Mouse (Mus musculus): ENCODE data around the gene Kcnj9. TPM values are rescaled to one million over a fixed set of nuclear protein-coding genes. Genes with fewer than 3 reads are reported as not detected.

Kcnj9 gene
- polyA plus RNA-seq, 1 experiment from 2014 or later = 7.8 TPM

DNA sequence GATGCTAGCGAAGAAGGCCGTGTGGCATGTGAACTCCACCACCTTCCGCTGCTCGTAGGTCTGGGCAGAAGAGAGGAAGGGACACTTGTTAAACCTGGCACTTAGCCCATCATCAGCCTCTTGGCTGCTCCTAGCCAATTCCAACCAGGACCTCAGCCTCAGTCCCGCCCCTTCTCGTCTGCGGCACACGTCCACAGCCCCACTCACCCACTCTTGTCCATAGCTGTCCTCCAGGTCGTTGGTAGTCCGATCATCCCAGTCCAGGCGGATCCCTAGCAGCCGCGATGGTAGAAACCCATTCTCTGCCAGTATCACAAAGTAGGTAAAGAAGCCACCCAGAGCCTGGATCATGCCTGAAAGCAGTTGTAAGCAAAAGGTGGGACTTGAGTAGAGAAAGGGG lies 50.8 kb downstream of the Kcnj9 start:
- no peak overlapping the region for H3K9ac ChIP-seq (ENCODE audit: low read depth, low read length)
- H3K9me3 ChIP-seq (replicated peaks; ENCODE audit: control insufficient read depth, low read length, poor library complexity, severe bottlenecking) = no peaks in the 10 kb centered on the region
- no peak for ATAC-seq
- H3K27ac ChIP-seq (ENCODE audit: low read length) = no peak overlapping the region
- H3K4me1 ChIP-seq (ENCODE audit: control insufficient read depth, insufficient read depth, low read length) = peaks cover 3% of the 10 kb centered on the region; the same call in 1 of the 2 replicates
- no peaks in the 10 kb centered on the region for H3K27me3 ChIP-seq (ENCODE audit: control insufficient read depth, insufficient read depth, low read depth, low read length)
- H3K4me3 ChIP-seq (ENCODE audit: low read depth, low read length) = no peak overlapping the region
- no peak overlapping the region for H3K4me2 ChIP-seq (ENCODE audit: low read length)
- 95% methylated on average over 13 of the region's 13 CpGs for WGBS
- no peaks in the 10 kb centered on the region for H3K36me3 ChIP-seq (ENCODE audit: control insufficient read depth, insufficient read depth, low read length)

DNA sequence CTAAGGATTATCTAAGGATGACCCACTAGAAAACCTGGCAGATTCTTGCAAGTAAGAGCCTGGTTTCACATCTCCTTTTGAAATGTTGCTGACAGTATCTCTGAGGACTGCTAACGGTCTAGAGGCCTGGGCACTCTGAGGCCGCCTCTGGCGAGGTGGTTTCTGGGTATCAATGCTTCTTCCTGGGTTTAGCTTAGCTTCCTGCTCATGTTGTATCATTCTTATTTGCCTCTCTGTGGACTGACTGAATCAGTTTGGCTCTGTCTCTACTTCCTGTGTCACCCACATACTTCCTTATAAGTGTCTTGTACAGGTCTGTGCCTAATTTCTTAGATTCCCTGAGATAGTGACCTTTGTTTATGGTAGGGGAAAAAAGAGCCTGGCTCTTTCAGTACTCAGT lies 51.9 kb downstream of the Kcnj9 start:
- Histone ChIP-seq H3K36me3 (ENCODE audit: control insufficient read depth, insufficient read depth, low read length) (no peaks in the 10 kb centered on the region), H3K27ac (ENCODE audit: low read length) (no peak overlapping the region), H3K4me2 (ENCODE audit: low read length) (no peak overlapping the region), H3K9me3 (replicated peaks; ENCODE audit: control insufficient read depth, low read length, poor library complexity, severe bottlenecking) (no peaks in the 10 kb centered on the region), H3K27me3 (ENCODE audit: control insufficient read depth, insufficient read depth, low read depth, low read length) (no peaks in the 10 kb centered on the region), H3K9ac (ENCODE audit: low read depth, low read length) (no peak overlapping the region), H3K4me1 (ENCODE audit: control insufficient read depth, insufficient read depth, low read length) (peaks cover 3% of the 10 kb centered on the region; the same call in 1 of the 2 replicates), H3K4me3 (ENCODE audit: low read depth, low read length) (no peak overlapping the region)
- 77% methylated on average over 3 of the region's 3 CpGs for WGBS
- no peak for ATAC-seq

DNA sequence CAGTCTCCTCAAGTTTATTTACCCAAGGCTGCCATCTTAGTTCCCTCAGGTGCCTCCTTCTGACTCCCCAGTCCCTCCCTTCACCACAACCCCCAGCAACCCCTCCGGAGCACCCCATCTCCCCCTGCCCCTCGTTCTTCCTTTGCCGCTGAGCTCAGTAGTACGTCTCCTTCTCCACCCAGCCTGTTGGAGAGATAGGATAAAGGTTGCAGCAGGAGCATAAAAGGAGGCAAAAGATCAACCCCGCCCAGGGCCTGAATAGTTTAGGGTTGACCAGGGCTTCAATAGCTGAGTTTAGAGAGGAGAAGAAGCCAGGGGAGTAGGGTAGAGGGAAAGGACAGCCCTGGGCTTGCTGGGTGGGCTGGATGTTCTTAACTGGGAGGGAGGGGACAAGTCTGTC lies 54.6 kb downstream of the Kcnj9 start:
- no peaks in the 10 kb centered on the region for H3K9me3 ChIP-seq (replicated peaks; ENCODE audit: control insufficient read depth, low read length, poor library complexity, severe bottlenecking)
- H3K27me3 ChIP-seq (ENCODE audit: control insufficient read depth, insufficient read depth, low read depth, low read length) = no peaks in the 10 kb centered on the region
- 69% methylated on average over 5 of the region's 5 CpGs for WGBS
- H3K4me3 ChIP-seq (ENCODE audit: low read depth, low read length) = no peak overlapping the region
- H3K9ac ChIP-seq (ENCODE audit: low read depth, low read length) = no peak overlapping the region
- no peak overlapping the region for H3K4me2 ChIP-seq (ENCODE audit: low read length)
- peaks cover 6% of the 10 kb centered on the region for H3K4me1 ChIP-seq (ENCODE audit: control insufficient read depth, insufficient read depth, low read length)
- no peak overlapping the region for H3K27ac ChIP-seq (ENCODE audit: low read length)
- ATAC-seq = no peak
- no peaks in the 10 kb centered on the region for H3K36me3 ChIP-seq (ENCODE audit: control insufficient read depth, insufficient read depth, low read length)

DNA sequence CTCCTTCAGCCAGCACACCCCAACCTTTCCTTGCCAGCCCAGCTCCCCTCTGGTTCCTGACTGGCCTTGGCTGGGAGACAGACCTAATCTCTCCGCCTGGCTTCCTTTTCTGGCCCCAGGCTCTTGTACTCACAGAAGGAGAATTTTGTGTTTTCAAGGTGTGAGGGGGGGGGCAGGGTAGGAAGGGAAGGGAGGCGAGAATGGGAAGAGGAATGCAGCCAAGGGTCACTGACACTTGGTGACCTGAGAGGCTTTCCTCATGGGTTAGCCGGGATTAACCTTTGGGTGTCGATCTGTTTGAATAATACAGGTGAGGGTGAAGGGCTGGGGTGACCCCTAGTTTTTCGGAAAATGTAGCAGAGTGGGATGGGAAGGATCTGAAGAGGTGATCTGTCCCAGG lies 55.0 kb downstream of the Kcnj9 start:
- H3K4me3 ChIP-seq (ENCODE audit: low read depth, low read length) = no peak overlapping the region
- H3K9me3 ChIP-seq (replicated peaks; ENCODE audit: control insufficient read depth, low read length, poor library complexity, severe bottlenecking) = no peaks in the 10 kb centered on the region
- no peak overlapping the region for H3K27ac ChIP-seq (ENCODE audit: low read length)
- no peaks in the 10 kb centered on the region for H3K36me3 ChIP-seq (ENCODE audit: control insufficient read depth, insufficient read depth, low read length)
- no peak overlapping the region for H3K4me2 ChIP-seq (ENCODE audit: low read length)
- WGBS = 67% methylated on average over 5 of the region's 5 CpGs
- H3K9ac ChIP-seq (ENCODE audit: low read depth, low read length) = no peak overlapping the region
- no peak for ATAC-seq
- no peaks in the 10 kb centered on the region for H3K27me3 ChIP-seq (ENCODE audit: control insufficient read depth, insufficient read depth, low read depth, low read length)
- peaks cover 6% of the 10 kb centered on the region for H3K4me1 ChIP-seq (ENCODE audit: control insufficient read depth, insufficient read depth, low read length)

DNA sequence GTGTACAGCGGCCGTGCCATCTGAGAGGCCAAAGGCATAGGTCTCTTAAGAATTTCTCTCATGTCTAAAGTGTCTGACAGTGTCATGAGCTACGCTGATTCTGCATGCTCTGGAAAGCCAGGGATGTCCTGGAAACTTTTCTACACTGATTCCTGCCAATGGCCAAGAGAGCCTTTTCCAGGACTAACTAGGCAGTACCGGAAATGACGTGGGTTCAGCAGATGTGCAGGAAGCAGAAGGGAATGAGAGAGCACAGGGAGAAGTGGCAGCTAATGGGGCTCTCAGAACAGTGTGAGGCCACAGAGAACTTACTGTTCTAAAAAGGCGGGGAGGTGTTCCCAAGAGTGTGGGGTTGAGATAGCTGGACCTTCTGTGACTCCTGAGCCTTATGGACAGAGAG lies 55.7 kb downstream of the Kcnj9 start:
- 94% methylated on average over 6 of the region's 6 CpGs for WGBS
- Histone ChIP-seq H3K27ac (ENCODE audit: low read length) (no peak overlapping the region), H3K9ac (ENCODE audit: low read depth, low read length) (no peak overlapping the region), H3K27me3 (ENCODE audit: control insufficient read depth, insufficient read depth, low read depth, low read length) (no peaks in the 10 kb centered on the region), H3K4me2 (ENCODE audit: low read length) (no peak overlapping the region), H3K9me3 (replicated peaks; ENCODE audit: control insufficient read depth, low read length, poor library complexity, severe bottlenecking) (no peaks in the 10 kb centered on the region), H3K36me3 (ENCODE audit: control insufficient read depth, insufficient read depth, low read length) (no peaks in the 10 kb centered on the region), H3K4me1 (ENCODE audit: control insufficient read depth, insufficient read depth, low read length) (peaks cover 6% of the 10 kb centered on the region), H3K4me3 (ENCODE audit: low read depth, low read length) (no peak overlapping the region)
- no peak for ATAC-seq

DNA sequence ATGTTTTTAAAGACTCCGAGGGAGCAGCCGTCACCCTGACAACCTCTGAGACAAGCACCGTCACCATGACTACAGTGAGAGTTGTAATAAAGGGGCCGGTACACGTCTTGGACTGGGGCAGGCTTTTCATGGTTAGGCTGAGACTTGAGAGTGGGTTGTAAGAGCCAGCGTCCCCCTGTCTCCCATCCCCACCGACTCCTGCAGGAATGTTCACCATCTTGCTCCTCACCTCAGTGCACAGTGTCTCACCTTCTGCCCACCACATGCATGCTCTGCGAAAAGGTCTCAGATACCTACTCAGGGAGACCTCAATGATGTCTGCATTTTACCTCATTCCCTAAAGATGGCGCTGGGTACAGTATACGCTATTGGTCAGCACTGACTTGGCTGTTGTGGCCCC lies 57.4 kb downstream of the Kcnj9 start:
- Histone ChIP-seq H3K27me3 (ENCODE audit: control insufficient read depth, insufficient read depth, low read depth, low read length) (no peaks in the 10 kb centered on the region), H3K4me2 (ENCODE audit: low read length) (no peak overlapping the region), H3K9ac (ENCODE audit: low read depth, low read length) (no peak overlapping the region), H3K4me3 (ENCODE audit: low read depth, low read length) (no peak overlapping the region), H3K36me3 (ENCODE audit: control insufficient read depth, insufficient read depth, low read length) (no peaks in the 10 kb centered on the region), H3K4me1 (ENCODE audit: control insufficient read depth, insufficient read depth, low read length) (peaks cover 6% of the 10 kb centered on the region), H3K27ac (ENCODE audit: low read length) (peak overlapping the region; percentile 0; the same call in 1 of the 2 replicates), H3K9me3 (replicated peaks; ENCODE audit: control insufficient read depth, low read length, poor library complexity, severe bottlenecking) (no peaks in the 10 kb centered on the region)
- 32% methylated on average over 10 of the region's 10 CpGs for WGBS
- ATAC-seq = peak; percentile 92

DNA sequence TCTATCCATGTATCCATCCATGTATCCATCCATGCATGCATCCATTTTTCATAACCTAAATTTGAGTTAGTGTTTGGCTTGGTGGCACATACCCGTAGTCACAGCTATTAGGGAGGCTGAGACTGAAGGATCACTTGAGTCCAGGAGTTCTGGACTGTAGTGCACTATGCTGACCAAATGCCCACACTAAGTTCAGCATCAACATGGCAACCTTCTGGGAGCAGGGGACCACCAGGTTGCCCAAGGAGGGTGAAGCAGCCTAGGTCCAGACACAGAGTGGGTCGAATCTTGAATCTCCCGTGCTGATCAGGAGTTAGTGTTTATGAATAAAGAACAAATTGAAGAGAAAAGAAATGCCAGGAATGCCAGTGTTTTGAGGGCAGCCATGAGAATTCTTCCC lies 57.9 kb downstream of the Kcnj9 start:
- H3K4me3 ChIP-seq (ENCODE audit: low read depth, low read length) = no peak overlapping the region
- no peaks in the 10 kb centered on the region for H3K9me3 ChIP-seq (replicated peaks; ENCODE audit: control insufficient read depth, low read length, poor library complexity, severe bottlenecking)
- H3K27me3 ChIP-seq (ENCODE audit: control insufficient read depth, insufficient read depth, low read depth, low read length) = no peaks in the 10 kb centered on the region
- peak; percentile 66 for ATAC-seq
- no peaks in the 10 kb centered on the region for H3K36me3 ChIP-seq (ENCODE audit: control insufficient read depth, insufficient read depth, low read length)
- peaks cover 6% of the 10 kb centered on the region for H3K4me1 ChIP-seq (ENCODE audit: control insufficient read depth, insufficient read depth, low read length)
- 47% methylated on average over 3 of the region's 3 CpGs for WGBS
- peak overlapping the region; percentile 43; the same call in 1 of the 2 replicates for H3K27ac ChIP-seq (ENCODE audit: low read length)
- no peak overlapping the region for H3K4me2 ChIP-seq (ENCODE audit: low read length)
- H3K9ac ChIP-seq (ENCODE audit: low read depth, low read length) = no peak overlapping the region

Other genes starting within 250 kb of the Kcnj9 start
- 209 and 222 TPM in 2 replicates for gene Copa, start 246.8 kb downstream of the Kcnj9 start, polyA plus RNA-seq (2015; fragmentation: Nextera tagmentation; extraction: Ambion mirVana)
- gene Ncstn, start 246.5 kb downstream of the Kcnj9 start, polyA plus RNA-seq (2015; fragmentation: Nextera tagmentation; extraction: Ambion mirVana) = 105 and 107 TPM in 2 replicates
- gene Pex19, start 202.6 kb downstream of the Kcnj9 start, polyA plus RNA-seq (2015; fragmentation: Nextera tagmentation; extraction: Ambion mirVana) = 160 and 162 TPM in 2 replicates
- 84.7 and 84.9 TPM in 2 replicates for gene Dcaf8, start 181.2 kb downstream of the Kcnj9 start, polyA plus RNA-seq (2015; fragmentation: Nextera tagmentation; extraction: Ambion mirVana)
- gene Pea15a, start 122.5 kb downstream of the Kcnj9 start, polyA plus RNA-seq (2015; fragmentation: Nextera tagmentation; extraction: Ambion mirVana) = 460 and 525 TPM in 2 replicates
- gene Casq1, start 109.5 kb downstream of the Kcnj9 start, polyA plus RNA-seq (2015; fragmentation: Nextera tagmentation; extraction: Ambion mirVana) = 1.8 and 2.2 TPM in 2 replicates
- not detected in 2 replicates for gene Atp1a4, start 70.9 kb downstream of the Kcnj9 start, polyA plus RNA-seq (2015; fragmentation: Nextera tagmentation; extraction: Ambion mirVana)
- 63.9 and 64.0 TPM in 2 replicates for gene Igsf8, start 67.7 kb downstream of the Kcnj9 start, polyA plus RNA-seq (2015; fragmentation: Nextera tagmentation; extraction: Ambion mirVana)
- gene Atp1a2, start 31.3 kb downstream of the Kcnj9 start, polyA plus RNA-seq (2015; fragmentation: Nextera tagmentation; extraction: Ambion mirVana) = 53.2 and 69.0 TPM in 2 replicates
- 1.5 and 2.5 TPM in 2 replicates for gene Kcnj10, start 11.9 kb upstream of the Kcnj9 start, polyA plus RNA-seq (2015; fragmentation: Nextera tagmentation; extraction: Ambion mirVana)
- gene Pigm, start 47.2 kb upstream of the Kcnj9 start, polyA plus RNA-seq (2015; fragmentation: Nextera tagmentation; extraction: Ambion mirVana) = 3.4 and 3.5 TPM in 2 replicates
- gene Slamf9, start 146.0 kb upstream of the Kcnj9 start, polyA plus RNA-seq (2015; fragmentation: Nextera tagmentation; extraction: Ambion mirVana) = 0.23 and 0.37 TPM in 2 replicates
- gene Igsf9, start 152.5 kb upstream of the Kcnj9 start, polyA plus RNA-seq (2015; fragmentation: Nextera tagmentation; extraction: Ambion mirVana) = 73.0 and 74.4 TPM in 2 replicates
- gene Tagln2, start 170.7 kb upstream of the Kcnj9 start, polyA plus RNA-seq (2015; fragmentation: Nextera tagmentation; extraction: Ambion mirVana) = 47.3 and 53.0 TPM in 2 replicates
- gene Cfap45, start 191.5 kb upstream of the Kcnj9 start, polyA plus RNA-seq (2015; fragmentation: Nextera tagmentation; extraction: Ambion mirVana) = 4.0 and 4.7 TPM in 2 replicates
- gene Vsig8, start 226.6 kb upstream of the Kcnj9 start, polyA plus RNA-seq (2015; fragmentation: Nextera tagmentation; extraction: Ambion mirVana) = 0.72 and 1.3 TPM in 2 replicates

All from midbrain, embryonic 16.5 days (tissue).